Mouse (Mus musculus) neural tube, embryonic 14.5 days (tissue): Measurements from ENCODE around the gene Hcn4. TPM values are rescaled to one million over a fixed set of nuclear protein-coding genes. Genes with fewer than 3 reads are reported as not detected.

Experiments
- ATAC-seq: fragments of 200-750 bp; cut with Nextera tagmentation; 2 replicates; pipeline ENCODE4 v1.8.0; 2017; ENCODE audit warnings: low read depth, mild to moderate bottlenecking, moderate TSS enrichment, moderate library complexity
- H3K27ac ChIP-seq: fragments of 300-500 bp; sonication (generic); 2 replicates; pipeline ENCODE4 v1.5.1; 2014; ENCODE audit warnings: low read depth, mild to moderate bottlenecking, control low read depth, low read length, moderate library complexity, mixed read lengths
- H3K27me3 ChIP-seq: fragments of 300-500 bp; sonication (generic); 2 replicates; pipeline ENCODE4 v1.6.1; 2014; ENCODE audit warnings: low read length; ENCODE audit not compliant: control insufficient read depth, insufficient read depth
- H3K36me3 ChIP-seq: fragments of 300-500 bp; sonication (generic); 2 replicates; pipeline ENCODE4 v1.6.1; 2014; ENCODE audit warnings: low read length, mixed read lengths; ENCODE audit not compliant: control insufficient read depth, insufficient read depth
- H3K4me1 ChIP-seq: fragments of 300-500 bp; sonication (generic); 2 replicates; pipeline ENCODE4 v1.6.1; 2014; ENCODE audit warnings: low read length; ENCODE audit not compliant: control insufficient read depth, insufficient read depth
- H3K4me2 ChIP-seq: fragments of 300-500 bp; sonication (generic); 2 replicates; pipeline ENCODE4 v1.6.1; 2014; ENCODE audit warnings: mild to moderate bottlenecking, low read depth, low read length, control low read depth
- H3K4me3 ChIP-seq: fragments of 300-500 bp; sonication (generic); 2 replicates; pipeline ENCODE4 v1.5.1; 2014; ENCODE audit warnings: low read depth, low read length, control low read depth, mixed read lengths
- H3K9ac ChIP-seq: fragments of 300-500 bp; sonication (generic); replicated peaks from 2 replicates; pipeline ENCODE4 v1.6.1; 2014; ENCODE audit warnings: low read depth, mild to moderate bottlenecking, control low read depth, low read length, mixed read lengths
- H3K9me3 ChIP-seq: fragments of 300-500 bp; sonication (generic); 2 replicates; pipeline ENCODE4 v1.6.1; 2016; ENCODE audit warnings: low read length; ENCODE audit not compliant: control insufficient read depth
- WGBS: fragments of 180-500 bp; shearing (Covaris S2); extraction: QIAGEN DNeasy Blood & Tissue Kit; methylation state at CpG from one replicate; pipeline ENCODE4 v1.1.7; 2014; 5-methylcytosine and 5-hydroxymethylcytosine counted together
- polyA plus RNA-seq: library from polyadenylated mRNA; unstranded; fragments of >200 nt; fragmentation: Nextera tagmentation; extraction: Ambion mirVana; gene quantifications from 2 replicates; pipeline ENCODE4 v1.2.1, GENCODE M21; 2014

The Hcn4 gene
- polyA plus RNA-seq, 1 experiment from 2014 or later = 4.9 TPM

GRCm38 (mm10) chr9:58871141-58871540, 47.9 kb downstream of the Hcn4 start:
- Histone ChIP-seq H3K27me3 (no peaks in the 10 kb centered on the region), H3K4me2 (no peak overlapping the region), H3K4me1 (no peaks in the 10 kb centered on the region), H3K9ac (no peak overlapping the region), H3K36me3 (no peaks in the 10 kb centered on the region), H3K27ac (no peak overlapping the region), H3K4me3 (no peak overlapping the region), H3K9me3 (no peaks in the 10 kb centered on the region)
- WGBS = 89% methylated on average over 10 of the region's 10 CpGs
- no peak for ATAC-seq

GRCm38 (mm10) chr9:58873541-58874324, 50.5 kb downstream of the Hcn4 start:
- H3K36me3 ChIP-seq = peaks cover 9% of the 10 kb centered on the region
- no peak overlapping the region for H3K4me3 ChIP-seq
- 52% methylated on average over 10 of the region's 10 CpGs for WGBS
- H3K9me3 ChIP-seq = no peaks in the 10 kb centered on the region
- H3K27me3 ChIP-seq = no peaks in the 10 kb centered on the region
- peak; percentile 46; the same call in 1 of the 2 replicates for ATAC-seq
- H3K9ac ChIP-seq = no peak overlapping the region
- no peaks in the 10 kb centered on the region for H3K4me1 ChIP-seq
- H3K4me2 ChIP-seq = no peak overlapping the region
- no peak overlapping the region for H3K27ac ChIP-seq

GRCm38 (mm10) chr9:58874354-58874753, 51.1 kb downstream of the Hcn4 start:
- no peak overlapping the region for H3K4me2 ChIP-seq
- WGBS = 83% methylated on average over 4 of the region's 4 CpGs
- H3K9me3 ChIP-seq = no peaks in the 10 kb centered on the region
- no peak overlapping the region for H3K9ac ChIP-seq
- H3K4me1 ChIP-seq = no peaks in the 10 kb centered on the region
- H3K27ac ChIP-seq = no peak overlapping the region
- H3K4me3 ChIP-seq = no peak overlapping the region
- no peaks in the 10 kb centered on the region for H3K27me3 ChIP-seq
- H3K36me3 ChIP-seq = peaks cover 9% of the 10 kb centered on the region
- ATAC-seq = no peak

GRCm38 (mm10) chr9:58875439-58875838, 52.2 kb downstream of the Hcn4 start:
- WGBS = 94% methylated on average over 6 of the region's 6 CpGs
- Histone ChIP-seq H3K4me2 (no peak overlapping the region), H3K27ac (no peak overlapping the region), H3K27me3 (no peaks in the 10 kb centered on the region), H3K9me3 (no peaks in the 10 kb centered on the region), H3K36me3 (peaks cover 9% of the 10 kb centered on the region), H3K9ac (no peak overlapping the region), H3K4me1 (no peaks in the 10 kb centered on the region), H3K4me3 (no peak overlapping the region)
- no peak for ATAC-seq

- H3K27ac ChIP-seq = no peak overlapping the region
- no peak for ATAC-seq
- no peak overlapping the region for H3K4me3 ChIP-seq
- no peaks in the 10 kb centered on the region for H3K4me1 ChIP-seq
- WGBS = 90% methylated on average over 6 of the region's 6 CpGs
- no peaks in the 10 kb centered on the region for H3K9me3 ChIP-seq
- H3K27me3 ChIP-seq = no peaks in the 10 kb centered on the region
- no peak overlapping the region for H3K4me2 ChIP-seq
- peaks cover 15% of the 10 kb centered on the region for H3K36me3 ChIP-seq
- H3K9ac ChIP-seq = no peak overlapping the region
Measured at GRCm38 (mm10) chr9:58876946-58877625, 53.9 kb downstream of the Hcn4 start.

- H3K4me2 ChIP-seq = no peak overlapping the region
- WGBS = 93% methylated on average over 1 of the region's 1 CpGs
- no peak for ATAC-seq
Measured at GRCm38 (mm10) chr9:58879836-58880235, 56.6 kb downstream of the Hcn4 start.

GRCm38 (mm10) chr9:58882686-58883085, 59.5 kb downstream of the Hcn4 start:
- WGBS = 52% methylated on average over 1 of the region's 1 CpGs
- H3K27ac ChIP-seq = no peak overlapping the region
- peaks cover 19% of the 10 kb centered on the region for H3K36me3 ChIP-seq
- no peaks in the 10 kb centered on the region for H3K27me3 ChIP-seq
- no peaks in the 10 kb centered on the region for H3K9me3 ChIP-seq
- H3K4me3 ChIP-seq = no peak overlapping the region
- H3K4me2 ChIP-seq = no peak overlapping the region
- no peak overlapping the region for H3K9ac ChIP-seq
- H3K4me1 ChIP-seq = no peaks in the 10 kb centered on the region
- no peak for ATAC-seq

More at GRCm38 (mm10) chr9:58879836-58880235, 56.6 kb downstream of the Hcn4 start:
- Histone ChIP-seq H3K4me1 (no peaks in the 10 kb centered on the region), H3K9ac (no peak overlapping the region), H3K27me3 (no peaks in the 10 kb centered on the region), H3K9me3 (no peaks in the 10 kb centered on the region), H3K4me3 (no peak overlapping the region), H3K27ac (no peak overlapping the region), H3K36me3 (peaks cover 19% of the 10 kb centered on the region)

- Histone ChIP-seq H3K36me3 (peaks cover 48% of the 10 kb centered on the region), H3K9me3 (no peaks in the 10 kb centered on the region), H3K9ac (no peak overlapping the region), H3K4me3 (no peak overlapping the region), H3K27me3 (no peaks in the 10 kb centered on the region), H3K4me1 (no peaks in the 10 kb centered on the region), H3K4me2 (no peak overlapping the region), H3K27ac (no peak overlapping the region)
- 90% methylated on average over 12 of the region's 12 CpGs for WGBS
- ATAC-seq = no peak
Measured at GRCm38 (mm10) chr9:58889782-58890448, 66.7 kb downstream of the Hcn4 start.

- Histone ChIP-seq H3K4me2 (no peak overlapping the region), H3K36me3 (peaks cover 48% of the 10 kb centered on the region), H3K9ac (no peak overlapping the region), H3K27ac (no peak overlapping the region), H3K9me3 (no peaks in the 10 kb centered on the region), H3K4me3 (no peak overlapping the region), H3K27me3 (no peaks in the 10 kb centered on the region), H3K4me1 (no peaks in the 10 kb centered on the region)
- ATAC-seq = no peak
- WGBS = 96% methylated on average over 8 of the region's 8 CpGs
Measured at GRCm38 (mm10) chr9:58890893-58891292, 67.7 kb downstream of the Hcn4 start.
